Mouse (Mus musculus): Measurements from ENCODE around the gene Olfr901. TPM values are rescaled to one million over a fixed set of nuclear protein-coding genes. Genes with fewer than 3 reads are reported as not detected.

Gene Olfr901
- not detected for total RNA-seq (2023)

DNA sequence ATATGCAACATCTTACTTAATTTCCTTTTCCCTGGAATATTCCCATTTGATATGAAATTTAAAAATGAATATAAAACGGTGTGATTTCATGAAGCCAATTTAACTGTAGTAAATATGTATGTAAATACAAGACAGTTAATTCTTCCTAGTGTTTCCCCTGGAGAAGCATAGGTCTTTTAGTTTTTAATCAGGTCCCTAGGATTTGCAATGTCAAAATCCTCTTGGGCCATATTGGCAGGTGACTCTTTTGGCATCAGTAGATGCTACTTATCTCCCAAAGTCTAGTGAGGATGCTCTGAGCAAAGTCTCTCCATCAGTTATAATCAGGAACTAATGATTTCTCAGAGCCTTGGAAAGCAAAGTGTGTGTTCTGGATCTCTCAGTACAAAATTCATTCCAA, at the start of gene Olfr901:
Gene Olfr901, plus strand, starts transcription at position 301 of the 400 bp plus-strand sequence.

DNA sequence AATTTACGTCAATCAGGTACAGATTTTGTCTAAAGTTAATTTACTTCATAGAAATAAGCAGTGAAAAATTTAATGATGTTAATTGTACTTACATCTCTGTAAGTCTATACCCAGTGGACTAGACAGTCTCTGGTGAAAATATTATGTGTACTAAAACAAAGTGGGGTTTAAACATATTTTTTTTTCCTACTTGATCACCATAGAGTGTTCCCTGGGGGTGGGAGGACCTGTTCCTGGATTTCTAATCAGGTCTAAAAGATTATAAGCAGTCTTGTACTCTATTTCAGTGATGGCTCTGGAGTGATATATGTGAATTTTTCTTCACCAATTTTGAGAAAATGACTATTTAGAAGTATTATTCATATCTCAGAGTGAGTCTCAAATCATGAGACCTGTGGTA, 27.9 kb upstream of the Olfr901 start, which contains the start of gene Olfr147:
Gene Olfr147, plus strand, starts transcription at position 301 of the 400 bp plus-strand sequence.

GRCm38 (mm10) chr9:38447352-38447751, 18.1 kb downstream of the Olfr901 start, which contains the start of gene Olfr902:
Gene Olfr902, plus strand, starts transcription at chr9:38447652.

GRCm38 (mm10) chr9:38462844-38463243, 33.6 kb downstream of the Olfr901 start, which contains the start of gene Olfr904:
Gene Olfr904, plus strand, starts transcription at chr9:38463144.

DNA sequence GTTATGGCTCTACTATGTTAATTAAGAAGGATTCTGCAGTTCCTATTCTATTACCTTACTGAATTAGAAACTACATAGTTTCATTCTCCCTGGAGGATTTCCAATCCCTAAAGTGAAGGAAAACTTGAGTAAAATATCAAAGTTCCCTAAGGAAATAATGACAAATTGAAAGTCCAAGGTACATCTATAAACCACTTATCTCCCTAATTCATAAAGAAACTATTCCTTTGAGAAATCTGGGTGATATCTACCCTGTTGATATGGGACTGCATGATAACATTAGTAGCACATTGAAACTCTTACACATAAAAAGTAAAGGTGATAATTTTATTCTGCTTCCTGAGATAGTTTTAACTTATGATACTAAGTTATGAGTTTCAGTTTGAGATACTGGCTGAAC, 41.6 kb downstream of the Olfr901 start, which contains the start of gene Olfr905:
Gene Olfr905, plus strand, starts transcription at position 301 of the 400 bp plus-strand sequence.

Other genes with a start within 250 kb of the Olfr901 start
- gene Olfr891, start 248.6 kb upstream of the Olfr901 start, total RNA-seq (2023), result not detected
- not detected for gene Olfr893, start 221.1 kb upstream of the Olfr901 start, total RNA-seq (2023)
- gene Olfr894, start 211.4 kb upstream of the Olfr901 start, total RNA-seq (2023), result not detected
- not detected for gene Olfr143, start 176.7 kb upstream of the Olfr901 start, total RNA-seq (2023)
- gene Olfr895, start 161.6 kb upstream of the Olfr901 start, total RNA-seq (2023), result not detected
- gene Olfr896-ps1, start 138.3 kb upstream of the Olfr901 start, total RNA-seq (2023), result not detected
- not detected for gene Olfr25, start 100.4 kb upstream of the Olfr901 start, total RNA-seq (2023)
- gene Olfr898, start 81.0 kb upstream of the Olfr901 start, total RNA-seq (2023), result not detected
- not detected for gene Olfr250, start 62.6 kb upstream of the Olfr901 start, total RNA-seq (2023)
- gene Olfr251, start 52.4 kb upstream of the Olfr901 start, total RNA-seq (2023), result not detected
- gene Olfr147, start 27.8 kb upstream of the Olfr901 start, total RNA-seq (2023), result not detected
- gene Olfr902, start 18.2 kb downstream of the Olfr901 start, total RNA-seq (2023), result not detected
- not detected for gene Olfr904, start 33.7 kb downstream of the Olfr901 start, total RNA-seq (2023)
- gene Olfr905, start 41.7 kb downstream of the Olfr901 start, total RNA-seq (2023), result not detected
- not detected for gene Olfr906, start 57.6 kb downstream of the Olfr901 start, total RNA-seq (2023)
- not detected for gene Olfr907, start 66.3 kb downstream of the Olfr901 start, total RNA-seq (2023)
- not detected for gene Olfr911-ps1, start 92.1 kb downstream of the Olfr901 start, total RNA-seq (2023)
- not detected for gene Olfr910, start 108.4 kb downstream of the Olfr901 start, total RNA-seq (2023)
- not detected for gene Olfr912, start 150.7 kb downstream of the Olfr901 start, total RNA-seq (2023)
- not detected for gene Olfr913, start 163.3 kb downstream of the Olfr901 start, total RNA-seq (2023)
- not detected for gene Olfr914, start 175.6 kb downstream of the Olfr901 start, total RNA-seq (2023)
- gene Olfr916, start 230.4 kb downstream of the Olfr901 start, total RNA-seq (2023), result not detected
- not detected for gene Olfr917, start 236.4 kb downstream of the Olfr901 start, total RNA-seq (2023)
- gene Olfr918, start 245.1 kb downstream of the Olfr901 start, total RNA-seq (2023), result not detected

All from B cell, adult 67 days (primary cell).